Mouse (Mus musculus) liver, adult 2 months (tissue): ENCODE measurements around the gene Rbm20. TPM values are rescaled to one million over a fixed set of nuclear protein-coding genes. Genes with fewer than 3 reads are reported as not detected.

Source experiments
- DNase-seq: peaks from one replicate; pipeline ENCODE4 v3.0.0-alpha.2; 2011; ENCODE audit warnings: low read depth, low spot score; ENCODE audit errors: extremely low read depth
- H3K27ac ChIP-seq: fragments of 200-500 bp; replicated peaks from 2 replicates; pipeline ENCODE4 v1.5.1; 2012; ENCODE audit warnings: low read depth, mild to moderate bottlenecking, control low read depth, inconsistent platforms, low read length; ENCODE audit not compliant: insufficient read depth
- H3K27me3 ChIP-seq: fragments of 200-500 bp; 2 replicates; pipeline ENCODE4 v1.6.1; 2012; ENCODE audit warnings: mild to moderate bottlenecking, moderate library complexity, low read length, inconsistent platforms; ENCODE audit not compliant: control insufficient read depth, insufficient read depth
- H3K36me3 ChIP-seq: fragments of 200-500 bp; 2 replicates; pipeline ENCODE4 v1.6.1; 2012; ENCODE audit warnings: low read length, inconsistent platforms; ENCODE audit not compliant: control insufficient read depth, insufficient read depth
- H3K4me1 ChIP-seq: fragments of 200-500 bp; 2 replicates; pipeline ENCODE4 v1.6.1; 2011; ENCODE audit warnings: low read length; ENCODE audit not compliant: control insufficient read depth, insufficient read depth
- H3K4me3 ChIP-seq: fragments of 200-500 bp; 2 replicates; pipeline ENCODE4 v1.5.1; 2011; ENCODE audit warnings: low read depth, mild to moderate bottlenecking, control low read depth, low read length, moderate library complexity; ENCODE audit not compliant: insufficient read depth
- H3K79me2 ChIP-seq: fragments of 200-500 bp; 2 replicates; pipeline ENCODE4 v1.6.1; 2012; ENCODE audit warnings: inconsistent platforms, mild to moderate bottlenecking, low read length, moderate library complexity; ENCODE audit not compliant: control insufficient read depth, insufficient read depth
- H3K9ac ChIP-seq: fragments of 200-500 bp; 2 replicates; pipeline ENCODE4 v1.6.1; 2012; ENCODE audit warnings: low read depth, mild to moderate bottlenecking, control low read depth, inconsistent platforms, low read length
- CTCF ChIP-seq: fragments of 200-500 bp; IDR thresholded peaks from 2 replicates; pipeline ENCODE4 v1.5.1; 2011; ENCODE audit warnings: low read depth, low read length, control low read depth
- POLR2A ChIP-seq: fragments of 200-500 bp; IDR thresholded peaks from 2 replicates; pipeline ENCODE4 v1.6.1; 2011; ENCODE audit warnings: low read length, control low read depth; ENCODE audit not compliant: insufficient read depth; ENCODE audit errors: extremely low read depth
- WGBS: fragments of 180-500 bp; shearing (Covaris S2); methylation state at CpG from one replicate; pipeline ENCODE4 v1.1.7; 2018; 5-methylcytosine and 5-hydroxymethylcytosine counted together
- polyA plus RNA-seq: library from polyadenylated mRNA; depleted of rRNA; stranded (reverse); fragments of >200 nt; gene quantifications from 2 replicates; pipeline ENCODE4 v1.2.3, GENCODE M21; 2012
- total RNA-seq: library from RNA; depleted of rRNA; stranded (reverse); fragments of >200 nt; gene quantifications from 2 replicates; pipeline ENCODE4 v1.2.3, GENCODE M21; 2014

Rbm20 gene
- total and polyA plus RNA-seq, 2 experiments: 0.31 to 1.8 TPM

- TF ChIP-seq CTCF (no peak), POLR2A (no peak)
- no peaks in the 10 kb centered on the region for H3K27me3 ChIP-seq
- WGBS: 46% methylated on average over 5 of the region's 5 CpGs
- no peaks in the 10 kb centered on the region for H3K79me2 ChIP-seq
- H3K36me3 ChIP-seq: peaks cover 23% of the 10 kb centered on the region
- H3K9ac ChIP-seq: no peak overlapping the region
- DNase-seq: no peak
- H3K4me1 ChIP-seq: peaks cover 3% of the 10 kb centered on the region; the same call in 1 of the 2 replicates
- no peak overlapping the region for H3K27ac ChIP-seq
- H3K4me3 ChIP-seq: no peak overlapping the region
Measured at GRCm38 (mm10) chr19:53648056-53648455, 29.1 kb upstream of the Rbm20 start.

- no peak overlapping the region for H3K9ac ChIP-seq
- no peaks in the 10 kb centered on the region for H3K79me2 ChIP-seq
- H3K27me3 ChIP-seq: no peaks in the 10 kb centered on the region
- no peak overlapping the region for H3K4me3 ChIP-seq
- H3K4me1 ChIP-seq: peaks cover 3% of the 10 kb centered on the region; the same call in 1 of the 2 replicates
- no peak for TF ChIP-seq POLR2A
- TF ChIP-seq CTCF: peak; percentile 58
- DNase-seq: peak; percentile 27
- peaks cover 16% of the 10 kb centered on the region for H3K36me3 ChIP-seq
- no peak overlapping the region for H3K27ac ChIP-seq
- 53% methylated on average over 10 of the region's 10 CpGs for WGBS
Measured at GRCm38 (mm10) chr19:53648802-53649236, 28.3 kb upstream of the Rbm20 start.

DNA sequence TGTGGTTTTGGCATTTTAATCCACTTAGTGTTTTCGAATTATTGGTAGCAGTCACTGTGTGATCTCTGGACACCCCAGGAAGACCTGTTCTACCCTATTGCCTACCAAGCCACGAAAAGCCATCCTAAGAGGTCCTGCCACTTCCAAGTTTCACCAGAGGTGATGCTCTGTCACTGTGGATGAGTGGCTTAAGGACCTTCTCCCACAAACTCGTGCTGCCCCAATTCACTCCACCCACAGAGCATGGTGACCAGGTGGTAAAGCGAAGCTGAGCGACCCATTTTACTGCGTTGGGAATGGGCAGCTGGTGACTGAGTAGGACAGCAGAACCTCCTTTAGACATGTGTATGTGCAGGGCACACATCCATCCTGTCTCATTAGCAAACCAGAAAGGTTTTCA lies 27.7 kb upstream of the Rbm20 start:
- DNase-seq: no peak
- WGBS: 89% methylated on average over 6 of the region's 6 CpGs
- peaks cover 3% of the 10 kb centered on the region; the same call in 1 of the 2 replicates for H3K4me1 ChIP-seq
- no peak overlapping the region for H3K9ac ChIP-seq
- H3K4me3 ChIP-seq: no peak overlapping the region
- H3K36me3 ChIP-seq: peaks cover 13% of the 10 kb centered on the region
- TF ChIP-seq CTCF: no peak
- no peak for TF ChIP-seq POLR2A
- no peak overlapping the region for H3K27ac ChIP-seq
- no peaks in the 10 kb centered on the region for H3K79me2 ChIP-seq
- no peaks in the 10 kb centered on the region for H3K27me3 ChIP-seq

- WGBS: 21% methylated on average over 5 of the region's 5 CpGs
- no peak overlapping the region for H3K27ac ChIP-seq
Measured at GRCm38 (mm10) chr19:53649802-53650201, 27.3 kb upstream of the Rbm20 start.

DNA sequence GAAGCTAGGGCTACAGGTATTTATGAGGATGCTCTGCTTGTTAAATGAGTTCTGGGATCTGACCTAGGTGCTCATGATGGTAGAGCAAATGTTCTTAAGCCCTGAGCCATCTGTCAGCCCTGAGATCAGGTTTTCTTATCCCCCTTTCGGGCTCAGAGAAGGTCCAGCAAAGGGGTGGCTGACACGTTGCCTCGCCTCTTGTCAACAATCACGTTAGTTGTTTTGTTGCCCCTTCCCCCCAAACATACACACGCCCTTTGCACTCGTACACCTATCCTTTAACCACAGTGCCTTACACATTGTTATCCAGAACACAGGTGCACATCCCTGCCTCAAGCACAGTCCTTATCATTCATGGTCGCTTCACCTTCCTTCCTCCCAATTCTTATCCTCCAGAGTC lies 26.2 kb upstream of the Rbm20 start:
- Histone ChIP-seq H3K27me3 (no peaks in the 10 kb centered on the region), H3K36me3 (peaks cover 4% of the 10 kb centered on the region; the same call in 1 of the 2 replicates), H3K4me1 (peaks cover 3% of the 10 kb centered on the region; the same call in 1 of the 2 replicates), H3K27ac (no peak overlapping the region), H3K79me2 (no peaks in the 10 kb centered on the region), H3K9ac (no peak overlapping the region), H3K4me3 (no peak overlapping the region)
- TF ChIP-seq POLR2A (no peak), CTCF (no peak)
- WGBS: 65% methylated on average over 7 of the region's 7 CpGs
- DNase-seq: no peak

More at GRCm38 (mm10) chr19:53649802-53650201, 27.3 kb upstream of the Rbm20 start:
- Histone ChIP-seq H3K4me1 (peaks cover 3% of the 10 kb centered on the region; the same call in 1 of the 2 replicates), H3K36me3 (peaks cover 11% of the 10 kb centered on the region; the same call in 1 of the 2 replicates), H3K79me2 (no peaks in the 10 kb centered on the region), H3K27me3 (no peaks in the 10 kb centered on the region), H3K9ac (no peak overlapping the region), H3K4me3 (no peak overlapping the region)
- TF ChIP-seq CTCF (no peak), POLR2A (no peak)
- peak; percentile 88 for DNase-seq

DNA sequence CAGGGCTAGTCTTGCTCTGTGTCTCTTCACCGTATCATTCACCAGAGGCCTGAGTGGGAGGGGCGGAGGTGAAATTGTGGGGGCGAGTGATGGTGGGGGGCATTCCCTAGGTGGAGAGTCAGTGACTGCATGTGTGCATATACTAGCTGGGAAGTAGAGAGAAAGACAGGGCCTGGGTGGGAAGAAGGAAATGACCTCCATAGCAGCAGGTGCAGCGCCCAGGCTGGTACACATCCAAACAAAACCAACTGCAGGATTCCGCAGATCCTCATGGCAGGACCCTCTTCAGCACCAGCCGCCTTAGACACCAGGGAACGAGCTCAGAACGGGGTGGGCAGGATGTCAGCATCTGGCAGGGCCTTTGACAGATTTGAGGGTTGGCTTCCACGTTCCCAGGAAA lies 24.8 kb upstream of the Rbm20 start:
- no peak overlapping the region for H3K27ac ChIP-seq
- no peaks in the 10 kb centered on the region for H3K79me2 ChIP-seq
- TF ChIP-seq POLR2A: no peak
- no peak for TF ChIP-seq CTCF
- H3K9ac ChIP-seq: no peak overlapping the region
- DNase-seq: no peak
- H3K27me3 ChIP-seq: no peaks in the 10 kb centered on the region
- H3K4me3 ChIP-seq: no peak overlapping the region
- peaks cover 3% of the 10 kb centered on the region; the same call in 1 of the 2 replicates for H3K4me1 ChIP-seq
- WGBS: 81% methylated on average over 9 of the region's 9 CpGs
- H3K36me3 ChIP-seq: no peaks in the 10 kb centered on the region
